Mouse (Mus musculus): ENCODE measurements around the gene Apobec4. TPM values are rescaled to one million over a fixed set of nuclear protein-coding genes. Genes with fewer than 3 reads are reported as not detected.
"Not testable (repeated sequence)": the region's sequence is repeated elsewhere in the genome, so short reads cannot be mapped to it uniquely, and the experiment has no call there.

Apobec4 gene
- polyA plus RNA-seq, 1 experiment from 2014 or later = not detected

GRCm38 (mm10) chr1:152771016-152771415, 20.7 kb downstream of the Apobec4 start:
- no peak overlapping the region for H3K4me3 ChIP-seq (replicated peaks)
- H3K27me3 ChIP-seq = no peaks in the 10 kb centered on the region
- H3K4me2 ChIP-seq = no peak overlapping the region
- H3K9me3 ChIP-seq = no peaks in the 10 kb centered on the region
- 92% methylated on average over 9 of the region's 9 CpGs for WGBS
- H3K4me1 ChIP-seq = no peaks in the 10 kb centered on the region; the same call in 1 of the 2 replicates
- H3K9ac ChIP-seq = no peak overlapping the region
- peaks cover 54% of the 10 kb centered on the region for H3K36me3 ChIP-seq (replicated peaks)
- no peak overlapping the region for H3K27ac ChIP-seq
- no peak for ATAC-seq (ENCODE audit: low FRiP score)

DNA sequence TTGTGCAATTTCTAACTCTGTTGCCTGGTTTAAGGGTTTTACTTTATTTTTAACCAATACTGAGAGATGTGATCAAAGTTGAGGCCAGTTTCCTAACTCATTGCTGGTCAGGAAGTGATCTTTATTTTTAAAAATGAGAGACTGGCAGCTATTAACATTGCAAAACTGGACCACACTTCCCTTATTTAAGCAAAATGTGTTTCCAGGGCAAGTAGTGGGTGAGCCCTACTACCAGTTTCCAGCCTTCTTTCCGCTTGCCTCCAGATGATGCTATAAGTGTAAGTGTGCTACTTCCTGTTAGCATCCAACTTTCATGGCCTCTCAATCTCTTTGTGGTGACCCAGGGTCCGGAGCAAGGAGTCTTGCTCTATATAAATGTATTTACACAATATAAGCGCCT, 24.2 kb downstream of the Apobec4 start:
- H3K36me3 ChIP-seq (replicated peaks) = peaks cover 57% of the 10 kb centered on the region
- 93% methylated on average over 3 of the region's 3 CpGs for WGBS
- H3K9me3 ChIP-seq; H3K9ac ChIP-seq; H3K27ac ChIP-seq; H3K27me3 ChIP-seq; H3K4me1 ChIP-seq; H3K4me3 ChIP-seq (replicated peaks); H3K4me2 ChIP-seq; ATAC-seq (ENCODE audit: low FRiP score): not testable (repeated sequence)

DNA sequence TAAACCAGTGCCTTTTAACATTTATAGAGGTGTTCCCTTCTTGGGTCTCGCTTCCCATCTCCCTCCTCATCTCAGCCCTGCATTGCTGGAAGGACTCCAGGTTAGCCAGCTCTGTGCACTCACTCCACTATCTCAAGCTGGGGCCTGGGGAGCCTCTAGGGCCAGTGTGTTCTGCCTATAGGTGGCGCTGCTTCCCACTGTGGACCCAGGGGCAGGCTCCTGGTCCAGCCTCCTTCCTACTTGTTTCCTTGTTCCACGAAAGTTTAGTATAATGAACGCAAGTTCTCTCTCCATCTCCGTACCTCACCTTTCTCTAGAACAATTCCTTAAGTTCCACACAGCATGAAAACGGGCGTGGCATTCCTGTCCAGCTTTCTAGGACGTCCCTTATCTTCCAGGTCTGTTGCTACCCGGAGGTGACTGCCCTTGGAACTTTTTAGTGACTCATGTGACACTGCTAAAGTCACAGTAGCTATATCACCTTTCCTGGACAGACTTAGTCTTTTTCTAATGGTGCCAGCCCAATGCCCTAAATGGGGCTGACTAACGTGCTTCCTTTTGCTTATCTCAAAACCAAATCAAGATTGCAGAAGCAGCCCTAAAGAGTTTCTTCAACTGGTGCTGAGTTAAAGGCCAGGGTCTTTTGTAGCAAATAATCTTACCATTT, 28.9 kb downstream of the Apobec4 start:
- ATAC-seq (ENCODE audit: low FRiP score) = peak; percentile 85; the same call in 1 of the 2 replicates
- H3K4me1 ChIP-seq = no peaks in the 10 kb centered on the region
- peaks cover 22% of the 10 kb centered on the region for H3K36me3 ChIP-seq (replicated peaks)
- H3K4me2 ChIP-seq = no peak overlapping the region
- no peak overlapping the region for H3K27ac ChIP-seq
- no peak overlapping the region for H3K4me3 ChIP-seq (replicated peaks)
- H3K9ac ChIP-seq = no peak overlapping the region
- H3K27me3 ChIP-seq = no peaks in the 10 kb centered on the region
- H3K9me3 ChIP-seq = no peaks in the 10 kb centered on the region
- 36% methylated on average over 10 of the region's 10 CpGs for WGBS

DNA sequence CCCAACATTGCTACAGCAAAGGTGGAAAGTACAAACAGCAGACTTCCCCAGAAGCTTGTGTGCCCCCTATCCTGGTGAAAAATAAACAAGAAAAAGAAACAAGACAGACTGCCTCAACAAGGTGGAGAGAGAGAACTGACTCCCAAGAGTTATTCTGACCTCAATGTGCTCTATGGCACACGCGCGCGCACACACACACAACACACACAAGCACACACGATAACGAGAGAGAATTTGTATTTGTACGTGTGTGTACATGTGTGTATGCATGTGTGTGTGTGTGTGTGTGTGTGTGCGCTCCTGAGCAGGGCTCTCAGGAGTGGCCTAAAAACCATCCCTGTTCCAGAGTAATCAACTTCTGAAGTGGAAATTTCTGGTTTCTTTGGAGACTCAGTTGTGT, 34.3 kb downstream of the Apobec4 start:
- H3K9me3 ChIP-seq = no peaks in the 10 kb centered on the region
- no peaks in the 10 kb centered on the region for H3K27me3 ChIP-seq
- H3K9ac ChIP-seq = no peak overlapping the region
- no peak overlapping the region for H3K4me3 ChIP-seq (replicated peaks)
- peaks cover 3% of the 10 kb centered on the region; the same call in 1 of the 2 replicates for H3K4me1 ChIP-seq
- 98% methylated on average over 8 of the region's 8 CpGs for WGBS
- no peaks in the 10 kb centered on the region for H3K36me3 ChIP-seq (replicated peaks)
- no peak overlapping the region for H3K4me2 ChIP-seq
- H3K27ac ChIP-seq = no peak overlapping the region
- ATAC-seq (ENCODE audit: low FRiP score) = no peak

GRCm38 (mm10) chr1:152785446-152785845, 35.1 kb downstream of the Apobec4 start:
- H3K4me1 ChIP-seq; H3K4me2 ChIP-seq; ATAC-seq (ENCODE audit: low FRiP score); H3K27me3 ChIP-seq; H3K4me3 ChIP-seq (replicated peaks); H3K9ac ChIP-seq; H3K36me3 ChIP-seq (replicated peaks); H3K27ac ChIP-seq; H3K9me3 ChIP-seq: not testable (repeated sequence)
- WGBS = 86% methylated on average over 3 of the region's 3 CpGs

- ATAC-seq (ENCODE audit: low FRiP score) = no peak
- no peaks in the 10 kb centered on the region for H3K36me3 ChIP-seq (replicated peaks)
- WGBS = 86% methylated on average over 4 of the region's 4 CpGs
Measured at GRCm38 (mm10) chr1:152786953-152787352, 36.6 kb downstream of the Apobec4 start.

DNA sequence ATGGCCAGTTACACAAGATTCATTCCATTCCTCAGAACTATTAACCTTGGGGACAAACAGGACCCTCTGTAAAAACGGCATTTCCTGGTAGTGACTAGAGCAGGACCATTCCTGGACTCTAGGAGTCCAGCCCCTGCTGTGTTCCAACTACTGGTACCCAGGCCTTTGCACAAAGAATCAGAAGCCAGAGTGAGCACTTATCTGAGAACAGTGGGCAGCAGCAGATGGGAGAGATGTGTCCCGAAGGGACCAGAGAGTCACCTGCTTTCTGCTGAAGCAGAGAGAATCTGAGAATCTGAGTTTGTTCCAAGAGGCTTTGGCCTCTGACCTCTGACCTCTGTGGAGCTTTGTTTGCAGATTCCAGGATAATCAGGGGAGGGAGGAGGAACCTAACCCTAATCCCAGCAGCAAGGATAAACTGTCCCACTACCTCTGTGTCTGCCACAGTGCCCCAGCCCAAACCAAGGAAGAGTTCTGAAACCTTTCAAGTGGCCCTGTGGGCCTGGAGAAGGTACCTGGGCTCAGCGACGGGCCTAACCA, 37.8 kb downstream of the Apobec4 start:
- H3K27ac ChIP-seq = no peak overlapping the region
- ATAC-seq (ENCODE audit: low FRiP score) = no peak

More at GRCm38 (mm10) chr1:152786953-152787352, 36.6 kb downstream of the Apobec4 start:
- Histone ChIP-seq H3K4me2 (no peak overlapping the region), H3K4me3 (replicated peaks) (no peak overlapping the region), H3K9me3 (no peaks in the 10 kb centered on the region), H3K4me1 (peaks cover 6% of the 10 kb centered on the region; the same call in 1 of the 2 replicates), H3K27ac (no peak overlapping the region), H3K27me3 (no peaks in the 10 kb centered on the region), H3K9ac (no peak overlapping the region)

GRCm38 (mm10) chr1:152790254-152790653, 39.9 kb downstream of the Apobec4 start:
- H3K4me3 ChIP-seq (replicated peaks) = no peak overlapping the region
- peaks cover 22% of the 10 kb centered on the region for H3K4me1 ChIP-seq
- WGBS = 29% methylated on average over 12 of the region's 12 CpGs
- H3K27ac ChIP-seq = no peak overlapping the region
- no peaks in the 10 kb centered on the region for H3K36me3 ChIP-seq (replicated peaks)
- no peak overlapping the region for H3K4me2 ChIP-seq
- no peaks in the 10 kb centered on the region for H3K9me3 ChIP-seq
- H3K27me3 ChIP-seq = no peaks in the 10 kb centered on the region
- ATAC-seq (ENCODE audit: low FRiP score) = no peak
- H3K9ac ChIP-seq = no peak overlapping the region

More for the DNA sequence above, 37.8 kb downstream of the Apobec4 start:
- Histone ChIP-seq H3K4me1 (peaks cover 14% of the 10 kb centered on the region), H3K36me3 (replicated peaks) (no peaks in the 10 kb centered on the region), H3K4me2 (no peak overlapping the region), H3K9me3 (no peaks in the 10 kb centered on the region), H3K4me3 (replicated peaks) (no peak overlapping the region), H3K27me3 (no peaks in the 10 kb centered on the region), H3K9ac (no peak overlapping the region)
- 20% methylated on average over 4 of the region's 4 CpGs for WGBS

- H3K9me3 ChIP-seq = no peaks in the 10 kb centered on the region
- WGBS = 30% methylated on average over 6 of the region's 6 CpGs
- H3K27me3 ChIP-seq = no peaks in the 10 kb centered on the region
- no peaks in the 10 kb centered on the region for H3K36me3 ChIP-seq (replicated peaks)
- no peak overlapping the region for H3K4me3 ChIP-seq (replicated peaks)
- H3K9ac ChIP-seq = no peak overlapping the region
- ATAC-seq (ENCODE audit: low FRiP score) = 0 out of 2 replicates have a peak, but pooled peaks have one; percentile 20
- H3K27ac ChIP-seq = no peak overlapping the region
- peaks cover 22% of the 10 kb centered on the region for H3K4me1 ChIP-seq
- H3K4me2 ChIP-seq = no peak overlapping the region
Measured at GRCm38 (mm10) chr1:152790821-152791220, 40.5 kb downstream of the Apobec4 start.

DNA sequence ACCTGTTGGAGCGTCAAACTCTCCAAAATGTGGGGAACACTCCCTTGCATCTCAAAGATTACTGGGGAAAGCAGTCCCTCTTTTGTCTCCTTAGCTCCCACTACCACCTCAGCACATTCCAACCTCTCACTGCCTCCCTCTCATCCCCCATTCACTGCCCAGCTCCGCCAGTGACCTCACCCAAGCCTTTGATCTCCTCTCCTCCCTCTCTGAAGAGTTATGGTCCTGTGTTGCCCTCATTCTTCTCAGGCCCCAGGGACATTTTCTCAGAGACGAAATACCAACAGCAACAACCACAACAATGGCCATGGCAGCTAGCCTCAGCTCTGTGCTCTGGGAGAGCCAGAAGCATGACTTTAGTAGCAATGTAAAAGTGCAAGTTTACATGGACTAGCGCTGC, 40.9 kb downstream of the Apobec4 start:
- H3K9me3 ChIP-seq = no peaks in the 10 kb centered on the region
- no peak overlapping the region for H3K4me3 ChIP-seq (replicated peaks)
- H3K4me2 ChIP-seq = no peak overlapping the region
- H3K27me3 ChIP-seq = no peaks in the 10 kb centered on the region
- no peak for ATAC-seq (ENCODE audit: low FRiP score)
- 21% methylated on average over 4 of the region's 4 CpGs for WGBS
- H3K36me3 ChIP-seq (replicated peaks) = no peaks in the 10 kb centered on the region
- peaks cover 22% of the 10 kb centered on the region for H3K4me1 ChIP-seq
- H3K9ac ChIP-seq = no peak overlapping the region
- no peak overlapping the region for H3K27ac ChIP-seq

- Histone ChIP-seq H3K4me2 (peak overlapping the region; percentile 30), H3K9ac (peak overlapping the region; percentile 21; the same call in 1 of the 2 replicates), H3K27me3 (no peaks in the 10 kb centered on the region), H3K27ac (peak overlapping the region; percentile 31; the same call in 1 of the 2 replicates), H3K9me3 (no peaks in the 10 kb centered on the region), H3K36me3 (replicated peaks) (no peaks in the 10 kb centered on the region), H3K4me3 (replicated peaks) (no peak overlapping the region), H3K4me1 (peaks cover 22% of the 10 kb centered on the region)
- WGBS = 10% methylated on average over 12 of the region's 12 CpGs
- ATAC-seq (ENCODE audit: low FRiP score) = no peak
Measured at GRCm38 (mm10) chr1:152792736-152793494, 42.6 kb downstream of the Apobec4 start.

DNA sequence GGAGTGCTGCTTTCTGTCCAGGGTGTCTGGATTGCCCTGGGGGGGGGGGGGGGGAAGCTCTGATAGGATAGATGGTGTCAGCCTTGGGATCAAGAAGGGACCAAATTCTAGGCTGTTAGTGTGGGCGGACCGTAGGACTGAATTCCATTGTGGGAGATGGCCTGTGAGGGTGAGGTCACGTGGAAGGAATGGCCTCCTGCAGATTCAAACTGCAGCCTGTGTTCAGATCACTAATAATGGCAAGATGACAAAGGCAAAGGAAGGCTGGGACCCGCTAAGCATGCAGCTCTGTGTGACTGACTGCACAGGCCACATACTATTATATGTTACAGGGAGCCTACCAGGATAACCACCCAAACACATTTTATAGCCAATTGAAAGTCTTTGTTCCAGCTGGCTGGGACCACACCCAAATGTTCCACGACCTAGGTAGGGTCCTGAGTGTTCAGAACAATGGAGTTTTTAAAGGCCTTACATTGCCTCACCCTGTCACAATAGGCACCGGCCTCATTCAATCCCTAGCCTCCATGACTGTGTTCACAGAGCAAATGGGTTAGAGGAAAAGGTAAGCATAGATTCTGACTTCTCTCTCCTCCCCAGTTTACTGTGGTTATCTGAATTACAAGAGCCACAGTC, 43.3 kb downstream of the Apobec4 start:
- ATAC-seq (ENCODE audit: low FRiP score) = peak; percentile 68
- H3K9ac ChIP-seq = no peak overlapping the region
- no peaks in the 10 kb centered on the region for H3K27me3 ChIP-seq
- 10% methylated on average over 6 of the region's 6 CpGs for WGBS
- peak overlapping the region; percentile 31; the same call in 1 of the 2 replicates for H3K27ac ChIP-seq
- H3K4me3 ChIP-seq (replicated peaks) = no peak overlapping the region
- H3K9me3 ChIP-seq = no peaks in the 10 kb centered on the region
- no peaks in the 10 kb centered on the region for H3K36me3 ChIP-seq (replicated peaks)
- H3K4me2 ChIP-seq = no peak overlapping the region
- H3K4me1 ChIP-seq = peaks cover 19% of the 10 kb centered on the region
